Mouse (Mus musculus) liver, postnatal 0 days (tissue): ENCODE measurements at regions not wholly inside any gene's neighbourhood (a gene's known extent, or its start where the extent isn't known, plus 50 kb on each side); places are given as distances from the start of the nearest gene placed in this dataset.

ENCODE experiments used
- ATAC-seq: fragments of 200-750 bp; cut with Nextera tagmentation; 2 replicates; pipeline ENCODE4 v1.8.0; 2017; ENCODE audit warnings: mild to moderate bottlenecking, moderate library complexity
- DNase-seq: peaks from one replicate; pipeline ENCODE4 v3.0.0-alpha.2; 2016
- H3K27ac ChIP-seq: fragments of 300-500 bp; sonication (generic); 2 replicates; pipeline ENCODE4 v1.5.1; 2014; ENCODE audit warnings: antibody characterized with exemption, moderate library complexity, mild to moderate bottlenecking, low read depth
- H3K27me3 ChIP-seq: fragments of 300-500 bp; sonication (generic); 2 replicates; pipeline ENCODE4 v1.6.1; 2014; ENCODE audit warnings: low read length, control low read depth, mixed read lengths; ENCODE audit not compliant: insufficient read depth
- H3K36me3 ChIP-seq: fragments of 300-500 bp; sonication (generic); replicated peaks from 2 replicates; pipeline ENCODE4 v1.6.1; 2014; ENCODE audit warnings: mild to moderate bottlenecking, control low read depth, low read length, moderate library complexity, mixed read lengths; ENCODE audit not compliant: insufficient read depth
- H3K4me1 ChIP-seq: fragments of 300-500 bp; sonication (generic); 2 replicates; pipeline ENCODE4 v1.6.1; 2014; ENCODE audit warnings: antibody characterized with exemption, mild to moderate bottlenecking, control low read depth; ENCODE audit not compliant: insufficient read depth
- H3K4me2 ChIP-seq: fragments of 300-500 bp; sonication (generic); 2 replicates; pipeline ENCODE4 v1.6.1; 2014; ENCODE audit warnings: low read depth, mild to moderate bottlenecking, low read length, moderate library complexity, mixed read lengths
- H3K4me3 ChIP-seq: fragments of 300-500 bp; sonication (generic); 2 replicates; pipeline ENCODE4 v1.5.1; 2014; ENCODE audit warnings: low read depth, low read length
- H3K9ac ChIP-seq: fragments of 300-500 bp; sonication (generic); replicated peaks from 2 replicates; pipeline ENCODE4 v1.6.1; 2014; ENCODE audit warnings: mild to moderate bottlenecking, moderate library complexity
- H3K9me3 ChIP-seq: fragments of 300-500 bp; sonication (generic); 2 replicates; pipeline ENCODE4 v1.6.1; 2016; ENCODE audit warnings: mild to moderate bottlenecking, control low read depth, low read length, mixed read lengths
- CTCF ChIP-seq: sonication (generic); IDR thresholded peaks from 2 replicates; pipeline ENCODE4 v1.5.1; 2016; ENCODE audit warnings: antibody characterized with exemption, low read depth
- EP300 ChIP-seq: IDR thresholded peaks from 2 replicates; pipeline ENCODE4 v1.6.1; 2016; ENCODE audit warnings: antibody characterized with exemption, low read depth, mild to moderate bottlenecking
- WGBS: fragments of 180-500 bp; shearing (Covaris S2); extraction: QIAGEN DNeasy Blood & Tissue Kit; methylation state at CpG from one replicate; pipeline ENCODE4 v1.1.7; 2014; ENCODE audit not compliant: insufficient replicate concordance; 5-methylcytosine and 5-hydroxymethylcytosine counted together

GRCm38 (mm10) chr16:19024010-19024532 is 147.2 kb downstream of the Hira start:
- Histone ChIP-seq H3K36me3 (no peaks in the 10 kb centered on the region), H3K4me1 (no peaks in the 10 kb centered on the region), H3K4me2 (no peak overlapping the region), H3K27ac (no peak overlapping the region), H3K27me3 (no peaks in the 10 kb centered on the region), H3K9ac (no peak overlapping the region), H3K4me3 (no peak overlapping the region), H3K9me3 (no peaks in the 10 kb centered on the region; the same call in 1 of the 2 replicates)
- no peak for ATAC-seq
- WGBS: 62% methylated on average over 2 of the region's 2 CpGs
- no peak for TF ChIP-seq CTCF
- no peak for TF ChIP-seq EP300
- DNase-seq: no peak

GRCm38 (mm10) chr16:19025227-19025932 is 148.5 kb downstream of the Hira start:
- Histone ChIP-seq H3K36me3 (no peaks in the 10 kb centered on the region), H3K4me3 (no peak overlapping the region), H3K9me3 (no peaks in the 10 kb centered on the region), H3K27ac (no peak overlapping the region), H3K4me1 (no peaks in the 10 kb centered on the region), H3K27me3 (no peaks in the 10 kb centered on the region), H3K9ac (no peak overlapping the region), H3K4me2 (no peak overlapping the region)
- TF ChIP-seq CTCF: no peak
- TF ChIP-seq EP300: no peak
- ATAC-seq (no peak), DNase-seq (no peak)

- no peak for TF ChIP-seq CTCF
- 0 out of 2 replicates have a peak, but pooled peaks have one; percentile 16 for TF ChIP-seq EP300
- ATAC-seq (no peak), DNase-seq (no peak)
- H3K4me3 ChIP-seq: no peak overlapping the region
- 62% methylated on average over 1 of the region's 1 CpGs for WGBS
- no peaks in the 10 kb centered on the region for H3K36me3 ChIP-seq
- no peaks in the 10 kb centered on the region for H3K27me3 ChIP-seq
- H3K27ac ChIP-seq: peak overlapping the region; percentile 29; the same call in 1 of the 2 replicates
- H3K9ac ChIP-seq: no peak overlapping the region
- no peaks in the 10 kb centered on the region for H3K9me3 ChIP-seq
- H3K4me1 ChIP-seq: no peaks in the 10 kb centered on the region
- H3K4me2 ChIP-seq: no peak overlapping the region
Measured at GRCm38 (mm10) chr16:19027096-19027495, 150.3 kb downstream of the Hira start.

- H3K36me3 ChIP-seq: no peaks in the 10 kb centered on the region
- no peaks in the 10 kb centered on the region for H3K27me3 ChIP-seq
- no peaks in the 10 kb centered on the region for H3K4me1 ChIP-seq
- no peaks in the 10 kb centered on the region for H3K9me3 ChIP-seq
- no peak for TF ChIP-seq CTCF
- no peak for TF ChIP-seq EP300
- no peak for ATAC-seq
- no peak overlapping the region for H3K4me2 ChIP-seq
- H3K27ac ChIP-seq: no peak overlapping the region
- DNase-seq: no peak
- H3K4me3 ChIP-seq: no peak overlapping the region
- H3K9ac ChIP-seq: no peak overlapping the region
Measured at GRCm38 (mm10) chr16:19032582-19032981, 155.7 kb downstream of the Hira start.

- Histone ChIP-seq H3K9ac (no peak overlapping the region), H3K4me1 (no peaks in the 10 kb centered on the region), H3K36me3 (no peaks in the 10 kb centered on the region), H3K4me2 (no peak overlapping the region), H3K4me3 (no peak overlapping the region), H3K27ac (no peak overlapping the region), H3K9me3 (no peaks in the 10 kb centered on the region), H3K27me3 (no peaks in the 10 kb centered on the region)
- DNase-seq: no peak
- 73% methylated on average over 12 of the region's 12 CpGs for WGBS
- no peak for ATAC-seq
- TF ChIP-seq CTCF (no peak), EP300 (no peak)
Measured at GRCm38 (mm10) chr16:19035781-19036180, 158.9 kb downstream of the Hira start.

DNA sequence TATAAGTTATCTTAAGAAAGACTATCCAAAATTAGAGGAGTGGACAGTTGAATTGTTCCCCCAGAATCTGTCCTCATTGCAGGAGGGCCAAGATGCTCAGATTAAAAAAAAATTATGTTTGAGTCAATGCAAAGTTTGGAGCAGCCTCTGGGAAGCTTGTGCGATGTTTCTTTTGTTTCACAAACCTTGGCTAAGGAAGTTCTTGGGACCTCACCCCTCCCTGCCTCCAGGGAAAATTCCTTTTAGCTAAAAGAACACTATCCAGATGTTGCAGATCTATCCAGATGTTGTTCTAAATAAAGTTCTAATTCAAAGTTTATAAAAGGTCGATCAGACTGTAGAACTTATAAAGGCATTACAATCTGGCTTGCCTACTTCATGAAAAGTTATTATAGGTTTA is 160.8 kb downstream of the Hira start:
- 74% methylated on average over 2 of the region's 2 CpGs for WGBS
- no peaks in the 10 kb centered on the region for H3K9me3 ChIP-seq
- ATAC-seq (no peak), DNase-seq (no peak)
- H3K27ac ChIP-seq: no peak overlapping the region
- TF ChIP-seq CTCF (no peak), EP300 (no peak)
- no peak overlapping the region for H3K4me2 ChIP-seq
- no peaks in the 10 kb centered on the region for H3K36me3 ChIP-seq
- no peaks in the 10 kb centered on the region for H3K27me3 ChIP-seq
- no peak overlapping the region for H3K4me3 ChIP-seq
- H3K9ac ChIP-seq: no peak overlapping the region
- H3K4me1 ChIP-seq: no peaks in the 10 kb centered on the region

DNA sequence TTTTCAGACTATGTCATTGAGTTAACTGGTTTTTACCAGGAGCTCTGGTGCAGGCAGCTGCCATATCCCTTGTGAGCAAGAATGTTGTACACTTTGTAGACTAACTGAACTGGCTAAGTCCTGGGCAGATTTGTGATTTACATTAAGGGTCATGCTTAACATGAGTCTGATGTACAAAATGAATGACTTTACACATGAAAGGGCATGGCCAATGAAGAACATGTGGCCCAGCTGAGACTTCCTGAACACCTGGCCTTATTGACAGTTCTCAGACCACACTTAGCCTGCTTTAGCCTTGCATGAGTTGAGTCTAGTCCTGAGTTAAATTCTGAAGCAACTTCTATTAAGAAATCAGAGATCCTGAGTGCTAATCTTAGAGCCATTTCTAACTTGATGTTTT is 176.0 kb downstream of the Hira start:
- H3K27ac ChIP-seq: 0 out of 2 replicates have a peak overlapping the region, but pooled peaks have one; percentile 20
- no peak overlapping the region for H3K4me2 ChIP-seq
- DNase-seq (no peak), ATAC-seq (peak; percentile 56)
- H3K4me3 ChIP-seq: no peak overlapping the region
- no peaks in the 10 kb centered on the region for H3K9me3 ChIP-seq
- no peaks in the 10 kb centered on the region for H3K27me3 ChIP-seq
- H3K4me1 ChIP-seq: no peaks in the 10 kb centered on the region
- TF ChIP-seq CTCF (no peak), EP300 (0 out of 2 replicates have a peak, but pooled peaks have one; percentile 37)
- H3K36me3 ChIP-seq: no peaks in the 10 kb centered on the region
- H3K9ac ChIP-seq: no peak overlapping the region
